Mouse (Mus musculus): Measurements from ENCODE around the gene Nxph3. TPM values are rescaled to one million over a fixed set of nuclear protein-coding genes. Genes with fewer than 3 reads are reported as not detected.

The Nxph3 gene
- polyA plus RNA-seq, 1 experiment from 2014 or later = 1.8 TPM

- 58% methylated on average over 4 of the region's 4 CpGs for WGBS
- Histone ChIP-seq H3K27me3 (no peaks in the 10 kb centered on the region), H3K9me3 (replicated peaks) (no peaks in the 10 kb centered on the region), H3K36me3 (peaks cover 71% of the 10 kb centered on the region), H3K9ac (no peak overlapping the region), H3K27ac (replicated peaks) (no peak overlapping the region), H3K4me1 (no peaks in the 10 kb centered on the region), H3K4me3 (replicated peaks) (no peak overlapping the region), H3K4me2 (replicated peaks) (no peak overlapping the region)
- ATAC-seq (ENCODE audit: insufficient number of reproducible peaks, low FRiP score, low TSS enrichment, low read depth) = no peak
Observed at GRCm38 (mm10) chr11:95492256-95492655, 22.1 kb downstream of the Nxph3 start.

- no peak for ATAC-seq (ENCODE audit: insufficient number of reproducible peaks, low FRiP score, low TSS enrichment, low read depth)
- no peaks in the 10 kb centered on the region for H3K9me3 ChIP-seq (replicated peaks)
- 68% methylated on average over 14 of the region's 14 CpGs for WGBS
- no peak overlapping the region for H3K4me2 ChIP-seq (replicated peaks)
- peaks cover 83% of the 10 kb centered on the region for H3K36me3 ChIP-seq
- no peak overlapping the region for H3K4me3 ChIP-seq (replicated peaks)
- H3K9ac ChIP-seq = no peak overlapping the region
- H3K27me3 ChIP-seq = no peaks in the 10 kb centered on the region
- no peak overlapping the region for H3K27ac ChIP-seq (replicated peaks)
- H3K4me1 ChIP-seq = no peaks in the 10 kb centered on the region
Observed at GRCm38 (mm10) chr11:95490104-95490503, 24.3 kb downstream of the Nxph3 start.

- Histone ChIP-seq H3K4me3 (replicated peaks) (no peak overlapping the region), H3K27ac (replicated peaks) (no peak overlapping the region), H3K9ac (no peak overlapping the region), H3K36me3 (peaks cover 85% of the 10 kb centered on the region), H3K9me3 (replicated peaks) (no peaks in the 10 kb centered on the region), H3K4me1 (no peaks in the 10 kb centered on the region), H3K4me2 (replicated peaks) (no peak overlapping the region), H3K27me3 (no peaks in the 10 kb centered on the region)
- 96% methylated on average over 2 of the region's 2 CpGs for WGBS
- ATAC-seq (ENCODE audit: insufficient number of reproducible peaks, low FRiP score, low TSS enrichment, low read depth) = no peak
Observed at GRCm38 (mm10) chr11:95487237-95487636, 27.1 kb downstream of the Nxph3 start.

GRCm38 (mm10) chr11:95485634-95486033 lies 28.7 kb downstream of the Nxph3 start:
- peaks cover 77% of the 10 kb centered on the region for H3K36me3 ChIP-seq
- WGBS = 94% methylated on average over 18 of the region's 18 CpGs
- H3K27me3 ChIP-seq = no peaks in the 10 kb centered on the region
- H3K9ac ChIP-seq = no peak overlapping the region
- no peak overlapping the region for H3K27ac ChIP-seq (replicated peaks)
- ATAC-seq (ENCODE audit: insufficient number of reproducible peaks, low FRiP score, low TSS enrichment, low read depth) = no peak
- H3K9me3 ChIP-seq (replicated peaks) = no peaks in the 10 kb centered on the region
- no peaks in the 10 kb centered on the region for H3K4me1 ChIP-seq
- no peak overlapping the region for H3K4me2 ChIP-seq (replicated peaks)
- H3K4me3 ChIP-seq (replicated peaks) = no peak overlapping the region

GRCm38 (mm10) chr11:95480662-95481061 lies 33.7 kb downstream of the Nxph3 start:
- Histone ChIP-seq H3K4me3 (replicated peaks) (no peak overlapping the region), H3K9me3 (replicated peaks) (no peaks in the 10 kb centered on the region), H3K36me3 (peaks cover 50% of the 10 kb centered on the region), H3K9ac (no peak overlapping the region), H3K27me3 (no peaks in the 10 kb centered on the region), H3K4me1 (no peaks in the 10 kb centered on the region), H3K27ac (replicated peaks) (no peak overlapping the region), H3K4me2 (replicated peaks) (no peak overlapping the region)
- no peak for ATAC-seq (ENCODE audit: insufficient number of reproducible peaks, low FRiP score, low TSS enrichment, low read depth)
- 92% methylated on average over 4 of the region's 4 CpGs for WGBS

- Histone ChIP-seq H3K36me3 (peaks cover 39% of the 10 kb centered on the region), H3K4me1 (no peaks in the 10 kb centered on the region), H3K9ac (no peak overlapping the region), H3K4me3 (replicated peaks) (no peak overlapping the region), H3K27me3 (no peaks in the 10 kb centered on the region), H3K27ac (replicated peaks) (no peak overlapping the region), H3K4me2 (replicated peaks) (no peak overlapping the region), H3K9me3 (replicated peaks) (no peaks in the 10 kb centered on the region)
- no peak for ATAC-seq (ENCODE audit: insufficient number of reproducible peaks, low FRiP score, low TSS enrichment, low read depth)
- 81% methylated on average over 4 of the region's 4 CpGs for WGBS
Observed at GRCm38 (mm10) chr11:95479458-95479857, 34.9 kb downstream of the Nxph3 start.

GRCm38 (mm10) chr11:95476323-95476722 lies 38.0 kb downstream of the Nxph3 start:
- H3K4me1 ChIP-seq = no peaks in the 10 kb centered on the region
- WGBS = 79% methylated on average over 7 of the region's 7 CpGs

GRCm38 (mm10) chr11:95473456-95473855 lies 40.9 kb downstream of the Nxph3 start:
- H3K4me1 ChIP-seq = no peaks in the 10 kb centered on the region
- WGBS = 83% methylated on average over 1 of the region's 1 CpGs
- no peak overlapping the region for H3K27ac ChIP-seq (replicated peaks)
- H3K9me3 ChIP-seq (replicated peaks) = no peaks in the 10 kb centered on the region
- H3K4me2 ChIP-seq (replicated peaks) = no peak overlapping the region
- ATAC-seq (ENCODE audit: insufficient number of reproducible peaks, low FRiP score, low TSS enrichment, low read depth) = no peak
- no peak overlapping the region for H3K4me3 ChIP-seq (replicated peaks)
- no peak overlapping the region for H3K9ac ChIP-seq
- no peaks in the 10 kb centered on the region for H3K27me3 ChIP-seq
- H3K36me3 ChIP-seq = peaks cover 23% of the 10 kb centered on the region

More at GRCm38 (mm10) chr11:95476323-95476722, 38.0 kb downstream of the Nxph3 start:
- no peak overlapping the region for H3K9ac ChIP-seq
- no peaks in the 10 kb centered on the region for H3K27me3 ChIP-seq
- no peak for ATAC-seq (ENCODE audit: insufficient number of reproducible peaks, low FRiP score, low TSS enrichment, low read depth)
- H3K27ac ChIP-seq (replicated peaks) = no peak overlapping the region
- H3K4me2 ChIP-seq (replicated peaks) = no peak overlapping the region
- peaks cover 27% of the 10 kb centered on the region for H3K36me3 ChIP-seq
- H3K9me3 ChIP-seq (replicated peaks) = no peaks in the 10 kb centered on the region
- no peak overlapping the region for H3K4me3 ChIP-seq (replicated peaks)

- no peak for ATAC-seq (ENCODE audit: insufficient number of reproducible peaks, low FRiP score, low TSS enrichment, low read depth)
- 66% methylated on average over 2 of the region's 2 CpGs for WGBS
- H3K36me3 ChIP-seq = peaks cover 22% of the 10 kb centered on the region
- H3K4me1 ChIP-seq = no peaks in the 10 kb centered on the region
- H3K9ac ChIP-seq = no peak overlapping the region
- no peak overlapping the region for H3K4me3 ChIP-seq (replicated peaks)
- no peak overlapping the region for H3K4me2 ChIP-seq (replicated peaks)
- no peaks in the 10 kb centered on the region for H3K27me3 ChIP-seq
- no peaks in the 10 kb centered on the region for H3K9me3 ChIP-seq (replicated peaks)
- H3K27ac ChIP-seq (replicated peaks) = no peak overlapping the region
Observed at GRCm38 (mm10) chr11:95472942-95473341, 41.4 kb downstream of the Nxph3 start.

GRCm38 (mm10) chr11:95467731-95468130 lies 46.6 kb downstream of the Nxph3 start:
- Histone ChIP-seq H3K9me3 (replicated peaks) (no peaks in the 10 kb centered on the region), H3K27ac (replicated peaks) (no peak overlapping the region), H3K36me3 (peaks cover 17% of the 10 kb centered on the region), H3K9ac (no peak overlapping the region), H3K4me1 (no peaks in the 10 kb centered on the region), H3K27me3 (no peaks in the 10 kb centered on the region), H3K4me2 (replicated peaks) (no peak overlapping the region), H3K4me3 (replicated peaks) (no peak overlapping the region)
- WGBS = 97% methylated on average over 1 of the region's 1 CpGs
- ATAC-seq (ENCODE audit: insufficient number of reproducible peaks, low FRiP score, low TSS enrichment, low read depth) = no peak

- no peak overlapping the region for H3K4me3 ChIP-seq (replicated peaks)
- no peaks in the 10 kb centered on the region for H3K27me3 ChIP-seq
- no peak overlapping the region for H3K4me2 ChIP-seq (replicated peaks)
- H3K36me3 ChIP-seq = 0 out of 2 replicates have a peak, but pooled peaks cover 3% of the 10 kb centered on the region
- no peak overlapping the region for H3K9ac ChIP-seq
- no peak for ATAC-seq (ENCODE audit: insufficient number of reproducible peaks, low FRiP score, low TSS enrichment, low read depth)
- no peaks in the 10 kb centered on the region for H3K4me1 ChIP-seq
- no peaks in the 10 kb centered on the region for H3K9me3 ChIP-seq (replicated peaks)
- WGBS = 93% methylated on average over 3 of the region's 3 CpGs
- H3K27ac ChIP-seq (replicated peaks) = no peak overlapping the region
Observed at GRCm38 (mm10) chr11:95462168-95462567, 52.2 kb downstream of the Nxph3 start.

- H3K4me2 ChIP-seq (replicated peaks) = no peak overlapping the region
- no peak overlapping the region for H3K9ac ChIP-seq
- H3K27ac ChIP-seq (replicated peaks) = no peak overlapping the region
- ATAC-seq (ENCODE audit: insufficient number of reproducible peaks, low FRiP score, low TSS enrichment, low read depth) = no peak
- H3K4me1 ChIP-seq = no peaks in the 10 kb centered on the region
- H3K27me3 ChIP-seq = no peaks in the 10 kb centered on the region
- no peak overlapping the region for H3K4me3 ChIP-seq (replicated peaks)
- H3K9me3 ChIP-seq (replicated peaks) = no peaks in the 10 kb centered on the region
- 78% methylated on average over 2 of the region's 2 CpGs for whole genome bisulfite sequencing
- H3K36me3 ChIP-seq = 0 out of 2 replicates have a peak, but pooled peaks cover 3% of the 10 kb centered on the region
Observed at GRCm38 (mm10) chr11:95460872-95461271, 53.5 kb downstream of the Nxph3 start.
